Mouse (Mus musculus) embryonic stem cell, embryonic (primary cell): Measurements from ENCODE around the gene Slc25a41.

Source experiments
- CTCF ChIA-PET, 4 experiments: fragments of 300-600 bp in 2 of 4; fragments of 350-600 bp in 2 of 4; sonication (Branson Sonifier 250); formaldehyde crosslinking; loops; one replicate each; lab custom pipeline; 2022; ENCODE audit warnings: inconsistent platforms in 2 of 4; lab: Charles Lee
- POLR2A ChIA-PET, 4 experiments: fragments of 300-600 bp in 2 of 4; fragments of 350-600 bp in 2 of 4; sonication (Branson Sonifier 250); formaldehyde crosslinking; loops; one replicate each; lab custom pipeline; 2022; ENCODE audit warnings: antibody characterized with exemption in 4 of 4, inconsistent platforms in 1 of 4; lab: Charles Lee

The Slc25a41 gene

DNA sequence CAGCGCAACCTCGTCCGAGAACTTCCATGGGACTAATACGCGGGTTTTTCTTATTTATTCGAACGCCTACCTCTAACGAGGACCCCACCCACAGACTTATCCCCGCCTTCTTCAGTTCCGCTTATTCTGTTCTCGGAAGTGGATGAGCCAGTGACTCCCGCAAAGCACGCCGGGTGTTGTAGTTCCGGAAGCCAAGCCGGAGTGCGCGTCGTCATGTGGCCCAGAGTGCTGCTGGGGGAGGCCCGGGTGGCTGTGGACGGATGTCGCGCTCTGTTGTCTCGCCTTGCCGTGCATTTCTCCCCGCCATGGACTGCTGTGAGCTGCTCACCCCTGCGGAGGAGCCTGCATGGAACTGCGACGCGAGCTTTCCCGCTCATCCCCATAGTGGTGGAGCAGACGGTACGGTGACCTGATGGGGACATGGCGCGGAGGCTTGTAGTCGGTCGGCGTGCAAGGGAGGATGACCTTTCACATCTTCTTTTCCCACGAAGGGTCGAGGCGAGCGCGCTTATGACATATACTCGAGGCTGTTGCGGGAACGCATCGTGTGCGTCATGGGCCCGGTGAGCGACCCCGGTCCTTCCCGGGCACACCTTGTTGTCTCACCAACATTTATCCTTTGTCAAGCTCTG, 51.2 kb downstream of the Slc25a41 start, which contains the start of gene Clpp:
Gene Clpp, plus strand, starts transcription at position 191 of the 632 bp plus-strand sequence.
- ChIA-PET CTCF (interaction anchor here in 2 of 4 experiments (0.9 to 2.1 kb wide), 9 partner anchors 27 to 345 kb away, joined by 3 to 8 read pairs (median 5); partner anchors contain the start of genes Dus3l (in 1 of the 2), Khsrp (in 1 of the 2) and Mllt1 (in 1 of the 2)), POLR2A (interaction anchor here (0.6 to 4.3 kb wide), 48 partner anchors 7 to 1861 kb away, joined by 3 to 40 read pairs (median 4); partner anchors contain the start of genes Gm17949 (in 4 of the 4), Gtf2f1 (in 4 of the 4), Khsrp (in 3 of the 4) and Acer1 (in 2 of the 4))

DNA sequence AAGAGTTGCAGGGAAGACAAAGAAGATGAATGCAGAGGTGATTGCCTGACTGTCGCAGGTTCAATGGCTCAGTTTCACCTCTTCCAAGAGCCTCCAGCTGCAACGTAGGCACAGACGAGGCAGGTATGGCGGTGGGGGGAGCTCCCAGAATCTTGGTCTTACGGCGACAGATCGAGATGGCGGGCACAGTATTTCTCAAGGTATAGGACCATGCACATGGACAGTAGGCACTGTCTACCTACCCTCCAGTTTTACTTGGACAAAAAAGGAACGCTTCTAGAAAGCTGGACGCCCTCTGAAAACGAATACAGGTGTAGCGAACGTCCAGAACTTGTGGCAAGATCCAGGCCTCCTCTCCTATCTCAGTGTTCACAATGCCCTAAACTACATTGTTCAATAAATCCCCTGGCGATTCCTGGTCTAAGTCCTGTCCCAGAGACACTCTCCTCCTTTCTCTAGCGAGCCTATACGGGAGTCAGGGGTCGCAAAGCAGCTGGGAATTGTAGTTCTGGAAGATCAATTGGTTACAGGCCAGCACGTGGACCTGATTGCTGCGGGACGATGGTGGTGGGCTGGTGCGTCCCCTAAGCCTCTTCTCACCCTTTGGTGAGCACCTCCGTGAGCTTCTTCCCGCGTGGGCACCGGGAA, 51.9 kb downstream of the Slc25a41 start:
- ChIA-PET CTCF (interaction anchor here in 3 of 4 experiments (0.5 to 2.1 kb wide), 13 partner anchors 8 to 405 kb away, joined by 3 to 8 read pairs (median 5); partner anchors contain the start of genes Alkbh7 (in 1 of the 3), Dus3l (in 1 of the 3), Khsrp (in 1 of the 3) and Mllt1 (in 1 of the 3)), POLR2A (interaction anchor here (0.6 to 4.3 kb wide), 55 partner anchors 8 to 1861 kb away, joined by 3 to 40 read pairs (median 4); partner anchors contain the start of genes Gm17949 (in 4 of the 4), Gtf2f1 (in 4 of the 4), Khsrp (in 3 of the 4) and Acer1 (in 2 of the 4))

DNA sequence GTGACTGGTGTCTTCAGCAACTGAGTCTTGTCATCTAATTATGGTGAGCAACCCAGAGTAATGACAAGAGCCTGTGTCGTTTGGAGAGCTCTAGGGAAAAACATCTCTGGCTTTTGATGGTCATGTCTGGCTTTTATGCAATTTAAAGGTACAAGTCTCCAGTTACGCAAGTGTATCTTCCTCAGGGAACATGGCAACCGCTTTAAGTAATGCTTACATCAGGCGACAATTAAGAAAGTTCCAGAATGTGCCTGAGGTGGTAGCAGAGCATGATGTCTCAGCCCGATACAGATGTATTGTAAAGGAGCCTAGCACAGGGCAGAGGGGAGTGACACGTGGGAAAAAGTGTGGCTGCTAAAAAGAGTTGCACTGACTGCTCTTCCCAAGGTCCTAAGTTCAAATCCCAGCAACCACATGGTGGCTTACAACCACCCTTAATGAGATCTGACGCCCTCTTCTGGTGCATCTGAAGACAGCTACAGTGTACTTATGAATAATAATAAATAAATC, 52.5 kb downstream of the Slc25a41 start:
- CTCF ChIA-PET = interaction anchor here in 3 of 4 experiments (0.5 to 2.1 kb wide), 12 partner anchors 8 to 405 kb away, joined by 3 to 8 read pairs (median 5); partner anchors contain the start of genes Alkbh7 (in 1 of the 3), Dus3l (in 1 of the 3), Khsrp (in 1 of the 3) and Mllt1 (in 1 of the 3)
- POLR2A ChIA-PET = interaction anchor here (0.6 to 4.3 kb wide), 31 partner anchors 9 to 378 kb away, joined by 3 to 40 read pairs (median 4); partner anchors contain the start of genes Gm17949 (in 3 of the 4), Gtf2f1 (in 3 of the 4), Khsrp (in 3 of the 4) and Alkbh7 (in 2 of the 4)

DNA sequence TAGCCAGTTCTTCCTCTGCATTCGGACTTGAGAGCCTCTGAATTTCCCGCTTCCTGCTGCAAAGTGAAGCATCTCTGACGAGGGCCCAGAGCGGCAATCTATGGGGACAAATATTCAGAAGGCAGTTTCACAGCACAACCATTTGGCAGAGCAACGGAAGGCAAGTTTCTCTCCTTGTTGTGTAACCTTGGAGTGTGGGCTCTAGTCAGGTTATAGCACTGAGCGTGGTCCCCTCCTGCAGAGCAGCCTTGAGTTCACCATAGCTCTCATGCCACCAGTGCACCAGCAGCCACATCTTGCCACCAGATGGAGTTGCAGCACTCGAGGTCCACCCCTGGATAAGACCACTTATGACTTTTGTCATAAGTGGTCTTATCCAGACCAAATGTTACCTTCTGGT, 53.0 kb downstream of the Slc25a41 start:
- ChIA-PET CTCF (interaction anchor here in 1 of 4 experiments (0.6 to 1.7 kb wide), 3 partner anchors 9 to 242 kb away, joined by 3 to 7 read pairs (median 3); partner anchors contain the start of gene Alkbh7), POLR2A (interaction anchor here in 3 of 4 experiments (0.6 to 4.3 kb wide), 12 partner anchors 9 to 361 kb away, joined by 3 to 40 read pairs (median 11); partner anchors contain the start of genes Alkbh7 (in 2 of the 3), Khsrp (in 2 of the 3), Gm17949 (in 1 of the 3) and Gtf2f1 (in 1 of the 3))

DNA sequence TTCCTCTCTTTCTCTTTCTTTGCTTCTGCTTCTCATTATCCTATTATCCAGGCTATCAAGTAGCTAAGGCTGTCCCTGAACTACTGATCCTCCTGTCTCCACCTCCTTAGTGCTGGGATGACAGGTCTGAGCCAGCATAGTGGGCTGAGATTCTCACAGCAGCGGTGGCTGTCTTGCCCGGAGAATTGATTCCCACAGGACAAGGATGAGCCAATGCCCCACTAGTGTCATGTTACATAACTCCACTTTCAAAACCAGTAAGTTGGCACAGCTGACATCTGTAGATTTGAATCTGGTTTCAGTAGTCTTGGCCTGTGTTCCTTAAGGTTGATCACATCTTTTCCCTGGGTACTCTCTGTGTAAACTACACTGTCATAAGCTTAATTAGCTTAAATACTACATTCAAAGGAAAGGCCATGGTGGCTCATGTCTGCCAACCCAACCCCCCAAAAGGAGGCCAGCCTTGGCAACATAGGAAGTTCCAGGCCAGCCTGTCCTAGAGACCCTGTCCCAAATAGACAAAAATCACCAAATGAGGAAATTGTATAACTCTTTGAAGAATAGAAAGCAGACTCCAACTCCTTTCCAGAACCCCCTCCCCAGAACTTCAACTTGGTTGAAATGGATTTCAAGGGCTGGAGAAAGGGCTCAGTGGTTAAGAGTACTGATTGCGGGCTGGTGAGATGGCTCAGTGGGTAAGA, 55.2 kb downstream of the Slc25a41 start:
- CTCF ChIA-PET = no interaction called here
- POLR2A ChIA-PET = no interaction called here

DNA sequence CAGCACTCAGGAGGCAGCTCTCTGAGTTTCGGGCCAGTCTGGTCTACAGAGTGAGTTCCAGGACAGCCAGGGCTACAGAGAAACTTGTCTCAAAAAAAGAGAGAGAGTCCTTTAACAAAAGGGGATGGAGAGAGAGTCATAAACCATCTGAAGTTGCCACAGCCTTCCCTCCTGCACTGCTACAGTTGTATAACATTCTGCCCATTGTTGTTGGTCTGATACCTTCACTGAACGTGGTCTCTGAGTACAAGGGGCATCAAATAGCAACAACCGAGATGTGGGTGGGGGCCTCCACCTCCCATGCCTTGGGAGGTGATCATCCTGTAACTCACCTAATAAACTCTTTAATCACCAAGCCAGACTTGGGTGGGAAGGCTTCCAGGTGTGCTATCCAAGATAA, 55.8 kb downstream of the Slc25a41 start:
- CTCF ChIA-PET = no interaction called here
- POLR2A ChIA-PET = interaction anchor here in 1 of 4 experiments (1.7 kb wide), 1 partner anchor 11 kb away, joined by 6 read pairs; no protein-coding TSS in a partner anchor

DNA sequence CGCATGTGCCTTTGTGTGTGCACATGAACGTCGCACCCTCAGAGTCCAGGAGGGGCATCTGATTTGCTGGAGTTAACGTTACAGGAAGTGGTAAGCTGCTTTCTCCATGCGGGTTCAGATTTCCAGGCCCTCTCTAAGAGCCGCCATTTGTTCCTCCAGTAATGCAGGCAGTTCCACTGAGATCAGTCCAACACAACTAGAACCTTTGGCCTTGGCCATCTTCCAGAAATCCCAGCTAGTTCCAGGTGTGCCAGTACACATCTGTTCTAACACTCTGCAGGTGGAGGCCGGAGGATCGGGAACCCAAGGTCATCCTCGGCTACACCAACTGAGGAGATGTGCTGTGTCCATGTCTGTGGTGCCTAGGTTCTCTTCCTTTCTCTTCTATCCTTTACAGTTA, 56.6 kb downstream of the Slc25a41 start:
- POLR2A ChIA-PET = interaction anchor here in 1 of 4 experiments (1.1 to 1.7 kb wide), 3 partner anchors 10 to 220 kb away, joined by 3 to 6 read pairs (median 4); partner anchors contain the start of genes Alkbh7 and Dus3l
- CTCF ChIA-PET = interaction anchor here in 1 of 4 experiments (1.1 kb wide), 1 partner anchor 349 kb away, joined by 3 read pairs; no protein-coding TSS in a partner anchor
